Mouse (Mus musculus) liver, adult 2 months (tissue): ENCODE measurements around the gene C330021F23Rik. TPM values are rescaled to one million over a fixed set of nuclear protein-coding genes. Genes with fewer than 3 reads are reported as not detected.
"Not testable (repeated sequence)": the region's sequence is repeated elsewhere in the genome, so short reads cannot be mapped to it uniquely, and the experiment has no call there.

Source experiments
- DNase-seq: peaks from one replicate; pipeline ENCODE4 v3.0.0-alpha.2; 2011; ENCODE audit warnings: low read depth, low spot score; ENCODE audit errors: extremely low read depth
- H3K27ac ChIP-seq: fragments of 200-500 bp; replicated peaks from 2 replicates; pipeline ENCODE4 v1.5.1; 2012; ENCODE audit warnings: low read depth, mild to moderate bottlenecking, control low read depth, inconsistent platforms, low read length; ENCODE audit not compliant: insufficient read depth
- H3K27me3 ChIP-seq: fragments of 200-500 bp; 2 replicates; pipeline ENCODE4 v1.6.1; 2012; ENCODE audit warnings: mild to moderate bottlenecking, moderate library complexity, low read length, inconsistent platforms; ENCODE audit not compliant: control insufficient read depth, insufficient read depth
- H3K36me3 ChIP-seq: fragments of 200-500 bp; 2 replicates; pipeline ENCODE4 v1.6.1; 2012; ENCODE audit warnings: low read length, inconsistent platforms; ENCODE audit not compliant: control insufficient read depth, insufficient read depth
- H3K4me1 ChIP-seq: fragments of 200-500 bp; 2 replicates; pipeline ENCODE4 v1.6.1; 2011; ENCODE audit warnings: low read length; ENCODE audit not compliant: control insufficient read depth, insufficient read depth
- H3K4me3 ChIP-seq: fragments of 200-500 bp; 2 replicates; pipeline ENCODE4 v1.5.1; 2011; ENCODE audit warnings: low read depth, mild to moderate bottlenecking, control low read depth, low read length, moderate library complexity; ENCODE audit not compliant: insufficient read depth
- H3K79me2 ChIP-seq: fragments of 200-500 bp; 2 replicates; pipeline ENCODE4 v1.6.1; 2012; ENCODE audit warnings: inconsistent platforms, mild to moderate bottlenecking, low read length, moderate library complexity; ENCODE audit not compliant: control insufficient read depth, insufficient read depth
- H3K9ac ChIP-seq: fragments of 200-500 bp; 2 replicates; pipeline ENCODE4 v1.6.1; 2012; ENCODE audit warnings: low read depth, mild to moderate bottlenecking, control low read depth, inconsistent platforms, low read length
- CTCF ChIP-seq: fragments of 200-500 bp; IDR thresholded peaks from 2 replicates; pipeline ENCODE4 v1.5.1; 2011; ENCODE audit warnings: low read depth, low read length, control low read depth
- POLR2A ChIP-seq: fragments of 200-500 bp; IDR thresholded peaks from 2 replicates; pipeline ENCODE4 v1.6.1; 2011; ENCODE audit warnings: low read length, control low read depth; ENCODE audit not compliant: insufficient read depth; ENCODE audit errors: extremely low read depth
- WGBS: fragments of 180-500 bp; shearing (Covaris S2); methylation state at CpG from one replicate; pipeline ENCODE4 v1.1.7; 2018; 5-methylcytosine and 5-hydroxymethylcytosine counted together
- polyA plus RNA-seq: library from polyadenylated mRNA; depleted of rRNA; stranded (reverse); fragments of >200 nt; gene quantifications from 2 replicates; pipeline ENCODE4 v1.2.3, GENCODE M21; 2012
- total RNA-seq: library from RNA; depleted of rRNA; stranded (reverse); fragments of >200 nt; gene quantifications from 2 replicates; pipeline ENCODE4 v1.2.3, GENCODE M21; 2014

Gene C330021F23Rik
- total and polyA plus RNA-seq, 2 experiments = 7.4 to 9.0 TPM

- Histone ChIP-seq H3K79me2 (no peaks in the 10 kb centered on the region), H3K36me3 (no peaks in the 10 kb centered on the region), H3K27ac (no peak overlapping the region), H3K4me1 (no peaks in the 10 kb centered on the region), H3K4me3 (no peak overlapping the region), H3K9ac (no peak overlapping the region), H3K27me3 (no peaks in the 10 kb centered on the region)
- 85% methylated on average over 9 of the region's 9 CpGs for WGBS
- TF ChIP-seq POLR2A (no peak), CTCF (no peak)
- no peak for DNase-seq
Observed at GRCm38 (mm10) chr8:3579390-3580364, 11.9 kb downstream of the C330021F23Rik start.

DNA sequence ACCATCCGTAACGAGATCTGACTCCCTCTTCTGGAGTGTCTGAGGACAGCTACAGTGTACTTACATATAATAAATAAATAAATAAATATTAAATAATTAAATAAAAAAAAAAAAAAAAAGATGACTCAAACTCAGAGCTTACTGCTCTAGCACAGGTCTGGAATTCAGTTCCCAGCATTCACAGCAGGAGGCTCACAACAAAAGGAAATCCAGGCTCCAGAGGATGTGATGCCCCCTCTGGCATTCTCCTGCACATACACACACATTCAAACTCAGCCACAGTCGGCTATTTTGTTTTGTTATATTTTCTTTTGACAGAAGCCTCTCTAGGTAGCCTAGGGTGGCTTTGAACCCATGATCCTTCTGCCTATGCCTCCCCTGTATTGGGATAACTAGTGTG lies 14.2 kb downstream of the C330021F23Rik start:
- 80% methylated on average over 3 of the region's 3 CpGs for WGBS
- H3K4me3 ChIP-seq, H3K27ac ChIP-seq, H3K9ac ChIP-seq, H3K27me3 ChIP-seq, H3K79me2 ChIP-seq, H3K36me3 ChIP-seq, DNase-seq, H3K4me1 ChIP-seq: not testable (repeated sequence)

DNA sequence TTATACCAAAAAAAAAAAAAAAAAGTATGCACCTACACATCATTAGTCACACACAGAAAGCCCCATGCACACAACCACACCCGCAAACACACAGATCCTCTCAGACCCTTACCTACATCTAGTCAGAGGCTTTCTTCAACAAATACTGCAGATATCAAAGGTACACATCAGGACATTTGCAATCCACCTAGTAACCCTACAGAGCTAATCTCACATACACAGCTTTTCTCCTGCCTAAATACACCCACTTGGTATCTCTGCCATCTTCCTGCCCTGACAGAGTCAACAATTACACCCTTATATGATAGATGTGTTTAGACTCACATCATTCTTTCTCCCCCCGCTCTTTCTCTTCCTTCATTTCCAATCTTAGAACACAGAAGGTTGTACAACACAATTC lies 18.7 kb downstream of the C330021F23Rik start:
- TF ChIP-seq CTCF (no peak), POLR2A (no peak)
- Histone ChIP-seq H3K4me1 (peaks cover 3% of the 10 kb centered on the region; the same call in 1 of the 2 replicates), H3K36me3 (no peaks in the 10 kb centered on the region), H3K27ac (no peak overlapping the region), H3K27me3 (no peaks in the 10 kb centered on the region), H3K9ac (no peak overlapping the region), H3K4me3 (no peak overlapping the region), H3K79me2 (peaks cover 12% of the 10 kb centered on the region; the same call in 1 of the 2 replicates)
- no peak for DNase-seq
- WGBS = 85% methylated on average over 2 of the region's 2 CpGs

DNA sequence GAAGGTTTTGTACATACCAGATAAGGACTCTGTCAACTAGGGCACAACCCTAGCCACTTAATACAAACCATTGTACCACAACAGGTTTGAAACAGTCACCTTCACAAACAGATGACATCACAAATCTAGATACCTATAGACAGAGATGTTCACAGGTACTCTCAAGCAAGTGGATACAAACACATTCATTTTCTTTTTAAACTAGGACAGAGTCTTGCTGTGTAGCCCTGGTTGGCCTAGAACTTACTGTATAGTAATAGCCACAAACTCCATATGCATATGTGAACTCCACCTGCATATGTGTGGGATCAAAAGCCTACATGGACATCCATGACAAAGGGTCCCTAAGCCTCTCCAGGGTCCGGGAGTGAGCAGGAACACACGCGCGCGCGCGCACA lies 19.2 kb downstream of the C330021F23Rik start, which contains the start of gene Camsap3:
Camsap3 (plus strand) TSS at position 301 of the 398 bp plus-strand sequence.
- H3K27me3 ChIP-seq = no peaks in the 10 kb centered on the region
- peaks cover 5% of the 10 kb centered on the region; the same call in 1 of the 2 replicates for H3K4me1 ChIP-seq
- H3K4me3 ChIP-seq = peak within 1 kb of the TSS; percentile 91
- WGBS = 15% methylated on average over 7 of the region's 7 CpGs
- no peaks in the 10 kb centered on the region for H3K36me3 ChIP-seq
- TF ChIP-seq POLR2A (no peak), CTCF (no peak)
- peaks cover 12% of the 10 kb centered on the region; the same call in 1 of the 2 replicates for H3K79me2 ChIP-seq
- DNase-seq = no peak
- H3K9ac ChIP-seq = peak within 1 kb of the TSS; percentile 91
- peak within 1 kb of the TSS; percentile 71 for H3K27ac ChIP-seq

DNA sequence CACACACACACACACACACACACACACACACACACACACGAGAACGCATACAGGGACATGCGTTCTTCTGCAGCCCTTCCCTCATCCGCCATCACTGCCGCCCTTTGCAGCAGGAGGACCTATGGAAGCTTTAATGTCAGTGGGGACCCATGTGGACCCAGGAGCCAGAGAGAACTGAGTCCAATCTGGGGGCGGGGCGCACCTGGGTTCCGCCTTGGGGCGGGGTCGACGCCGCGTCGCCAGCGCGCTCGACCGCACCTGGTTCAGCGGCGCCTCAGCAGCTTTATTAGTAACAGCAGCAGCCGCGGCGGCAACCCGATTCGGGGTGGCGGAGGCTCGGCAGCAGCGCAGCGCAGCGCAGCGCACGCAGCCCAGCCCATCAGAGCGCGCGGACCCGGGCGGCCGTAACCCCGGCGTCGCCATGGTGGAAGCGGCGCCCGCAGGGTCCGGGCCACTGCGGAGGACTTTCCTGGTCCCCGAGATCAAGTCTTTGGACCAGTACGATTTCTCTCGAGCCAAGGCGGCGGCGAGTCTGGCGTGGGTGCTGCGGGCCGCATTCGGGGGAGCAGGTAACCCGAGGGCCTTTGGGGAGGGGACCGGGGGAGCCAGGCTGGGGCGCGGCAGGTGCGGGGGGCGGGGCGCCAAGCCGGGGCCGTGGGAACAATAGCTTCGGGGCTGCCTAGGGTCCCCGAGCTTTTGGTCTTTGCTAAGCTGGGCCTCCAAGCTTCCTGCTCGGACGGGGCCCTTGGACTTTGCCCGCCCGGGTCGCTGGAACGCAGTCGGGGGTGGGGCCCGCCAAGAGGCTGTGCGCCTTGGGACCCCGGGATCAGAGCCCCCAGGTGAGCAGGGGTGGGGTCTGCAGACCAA lies 19.8 kb downstream of the C330021F23Rik start:
- peak overlapping the region; percentile 91 for H3K4me3 ChIP-seq
- DNase-seq = peak; percentile 48
- peak overlapping the region; percentile 71 for H3K27ac ChIP-seq
- TF ChIP-seq CTCF (no peak), POLR2A (peak; percentile 88; the same call in 1 of the 2 replicates)
- WGBS = 1% methylated on average over 73 of the region's 77 CpGs
- H3K36me3 ChIP-seq = no peaks in the 10 kb centered on the region
- H3K79me2 ChIP-seq = peaks cover 16% of the 10 kb centered on the region
- H3K4me1 ChIP-seq = peaks cover 5% of the 10 kb centered on the region; the same call in 1 of the 2 replicates
- H3K9ac ChIP-seq = peak overlapping the region; percentile 91
- H3K27me3 ChIP-seq = no peaks in the 10 kb centered on the region
